Mouse (Mus musculus): ENCODE data around the gene Zbtb20.

Zbtb20 gene

DNA sequence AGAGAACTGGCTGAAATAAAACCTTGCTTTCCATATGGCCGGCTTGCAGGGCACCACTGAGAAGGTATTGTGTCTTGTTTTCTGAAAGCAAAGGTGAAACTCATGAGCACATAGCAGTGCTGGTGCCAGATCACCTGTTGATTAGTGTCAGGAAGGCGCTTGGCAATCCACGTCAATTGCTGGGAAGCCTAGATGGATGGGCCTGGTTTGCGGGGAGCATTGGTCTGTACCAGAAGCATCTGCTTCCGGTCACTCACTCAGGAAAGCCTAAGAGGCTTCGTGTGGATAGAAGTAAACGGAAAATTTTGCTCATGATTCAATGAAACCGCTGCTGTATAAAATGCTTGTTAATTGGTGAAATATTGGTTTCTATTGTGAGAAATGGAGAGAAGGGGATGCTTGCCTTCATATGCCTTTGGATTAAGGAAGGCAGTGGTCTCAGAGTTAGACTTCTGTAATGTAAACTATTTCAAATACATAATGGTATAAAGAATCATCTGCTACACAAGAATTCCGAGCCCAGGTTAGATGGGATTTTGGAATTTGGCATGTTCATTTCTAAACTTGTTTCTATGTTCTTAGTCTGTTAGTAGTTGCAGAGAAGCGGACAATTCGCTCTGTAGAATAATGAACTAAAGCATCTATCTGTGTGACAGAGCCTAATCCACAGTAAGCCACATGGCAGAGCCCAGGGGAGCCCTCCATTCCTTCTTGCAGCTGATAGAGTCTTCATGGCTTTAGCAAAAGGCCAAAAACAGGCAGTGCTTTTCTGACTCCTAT, 521.4 kb downstream of the Zbtb20 start:
- no peak for DNase-seq (ENCODE audit: low read depth, low spot score)

DNA sequence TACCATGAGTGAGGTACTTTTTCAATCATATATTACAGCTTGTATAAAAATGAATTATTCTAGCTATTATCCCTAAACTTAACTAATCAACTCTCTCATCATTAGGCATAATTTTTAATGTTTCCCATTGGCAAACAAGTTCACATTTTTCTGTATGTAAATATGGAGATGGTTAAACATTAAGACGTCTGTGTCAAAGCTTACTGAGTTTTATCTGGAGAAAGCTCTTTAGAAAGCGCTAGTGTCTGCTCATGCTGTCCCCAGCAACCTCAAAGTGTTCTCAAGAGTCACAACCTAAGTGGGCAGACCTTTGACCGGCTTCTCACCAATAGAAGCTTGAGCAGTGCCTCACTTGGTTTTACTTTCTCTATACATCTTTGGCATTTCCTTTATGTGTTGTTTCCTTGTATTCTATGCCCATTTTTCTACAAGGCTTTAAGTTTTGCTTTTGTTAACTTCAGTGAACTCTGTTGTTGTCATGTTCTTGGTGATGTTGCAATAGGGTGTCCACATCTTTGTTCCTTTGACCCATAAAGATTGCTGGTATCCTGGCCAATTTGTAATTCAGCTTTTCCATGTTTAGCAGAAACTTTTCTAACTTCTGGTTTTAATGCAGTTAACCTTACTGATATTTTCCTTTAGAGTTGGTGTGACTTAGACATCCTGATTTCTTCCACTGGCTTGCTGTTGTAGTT, 522.1 kb downstream of the Zbtb20 start:
- DNase-seq (ENCODE audit: low read depth, low spot score) = no peak

DNA sequence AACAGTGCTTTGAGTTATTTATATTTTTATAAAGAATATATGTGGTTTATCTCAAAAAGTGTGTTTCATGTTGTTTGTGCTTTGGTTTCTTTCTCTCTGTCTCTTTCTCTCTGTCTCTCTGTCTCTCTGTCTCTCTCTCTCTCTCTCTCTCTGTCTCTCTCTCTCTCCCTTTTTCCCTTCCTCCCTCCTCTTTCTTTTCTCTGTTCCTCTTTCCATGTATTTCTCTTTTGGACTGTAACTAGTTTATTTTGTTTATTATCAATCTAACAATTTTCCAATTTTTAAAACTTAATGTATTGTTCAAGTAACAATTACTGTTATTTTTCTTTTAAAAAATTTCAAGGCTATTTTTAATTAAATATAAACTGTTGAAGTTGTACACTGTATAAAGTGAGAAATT, 523.7 kb downstream of the Zbtb20 start:
- DNase-seq (ENCODE audit: low read depth, low spot score) = no peak

DNA sequence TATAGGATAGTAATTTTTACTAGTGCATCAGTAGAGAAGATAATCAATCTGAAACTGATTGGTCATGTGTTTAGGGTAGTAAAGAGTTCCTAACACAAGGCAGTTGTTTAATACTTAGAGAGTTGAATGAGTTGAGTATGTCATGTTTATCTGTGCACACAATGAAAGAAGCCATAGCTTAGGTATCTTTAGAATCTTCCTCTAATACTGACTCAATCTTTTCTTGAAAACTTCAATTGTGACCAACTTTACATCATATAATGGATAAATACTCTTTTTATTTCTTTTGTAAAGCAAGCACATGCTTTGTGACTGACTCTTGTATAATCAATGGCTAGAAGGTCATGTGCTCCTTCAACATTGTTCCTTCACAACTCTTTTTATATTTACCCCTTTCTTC, 524.4 kb downstream of the Zbtb20 start:
- no peak for DNase-seq (ENCODE audit: low read depth, low spot score)

DNA sequence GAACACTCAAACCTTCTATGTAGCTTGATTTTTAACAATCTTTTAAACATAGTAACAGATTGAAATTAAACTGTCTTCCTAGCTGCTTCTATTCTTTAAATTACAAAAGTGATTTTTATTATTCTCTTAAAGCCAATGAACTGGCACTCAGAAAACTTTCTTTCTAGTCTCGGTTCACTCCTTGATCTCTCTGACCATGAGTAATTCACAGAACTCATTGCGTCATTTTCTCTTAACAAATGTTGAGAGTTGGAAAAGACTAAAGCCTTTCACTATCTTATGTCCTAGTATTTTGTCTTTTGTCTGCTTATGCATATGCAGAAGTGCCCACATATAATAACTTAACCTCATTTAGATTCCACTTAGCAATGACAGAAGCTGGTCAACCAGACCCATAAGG, 525.3 kb downstream of the Zbtb20 start:
- DNase-seq (ENCODE audit: low read depth, low spot score) = no peak

DNA sequence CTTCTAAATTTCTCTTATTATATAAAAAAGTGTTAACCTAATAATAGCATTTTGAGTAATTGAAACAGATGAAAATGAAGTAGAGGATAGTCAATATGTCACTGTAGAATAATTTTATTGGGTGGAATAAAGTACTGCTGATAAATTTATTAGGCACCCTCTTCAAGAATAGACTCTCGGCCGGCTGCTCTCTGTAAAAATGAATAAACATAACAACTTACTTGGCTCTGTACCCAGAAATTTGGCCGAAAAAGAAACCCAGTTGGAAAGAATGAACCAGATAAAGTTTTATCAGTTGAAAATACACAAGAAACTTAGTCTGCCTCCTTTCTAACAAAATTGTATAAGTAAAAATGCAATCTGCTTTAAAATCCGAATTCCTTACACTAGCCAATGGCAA, 527.2 kb downstream of the Zbtb20 start:
- no peak for DNase-seq (ENCODE audit: low read depth, low spot score)

DNA sequence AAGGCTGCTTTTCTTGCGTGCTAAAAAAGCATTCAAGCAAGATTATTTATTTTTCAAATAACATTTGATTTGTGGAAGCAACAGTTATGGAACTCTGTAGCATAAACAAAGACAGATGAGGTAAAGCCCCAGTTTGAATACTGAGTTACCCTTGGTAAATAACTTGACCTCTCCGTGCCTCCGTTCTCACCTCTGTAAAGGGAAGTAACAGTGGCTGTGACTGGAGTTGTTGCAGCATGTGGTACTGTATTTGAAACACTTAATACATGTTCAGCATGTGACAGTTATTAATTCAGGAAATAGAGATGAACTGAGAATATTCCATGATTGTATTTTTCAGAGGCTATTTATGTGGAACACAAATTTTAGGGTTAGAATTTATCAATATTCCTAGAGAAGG, 529.4 kb downstream of the Zbtb20 start:
- no peak for DNase-seq (ENCODE audit: low read depth, low spot score)

DNA sequence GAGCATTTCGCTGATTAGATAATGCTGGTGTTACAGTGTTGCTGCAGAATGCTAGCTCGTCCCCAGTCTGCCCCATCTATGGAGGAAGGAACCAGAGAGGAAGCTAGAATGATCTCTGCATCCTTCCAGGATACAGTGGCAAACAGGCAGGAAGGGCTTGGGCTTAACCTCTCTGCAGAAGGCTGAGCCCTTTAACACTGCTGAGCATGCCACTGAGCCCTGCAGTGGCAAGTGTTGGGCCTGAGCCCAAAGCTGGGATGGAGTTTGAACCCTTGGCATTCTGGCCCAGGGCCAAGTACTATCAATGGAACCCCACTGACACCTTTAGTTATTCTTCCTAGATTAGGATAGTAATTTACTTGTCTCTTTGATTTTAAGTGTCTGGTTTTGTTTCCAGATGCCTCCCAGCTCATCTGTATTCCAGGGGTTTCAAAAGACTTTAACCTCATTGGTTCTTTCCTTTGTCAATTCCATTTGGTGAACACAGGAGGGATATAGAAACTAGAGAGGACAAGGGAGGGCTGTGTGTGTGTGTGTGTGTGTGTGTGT, 532.0 kb downstream of the Zbtb20 start:
- DNase-seq (ENCODE audit: low read depth, low spot score) = no peak

DNA sequence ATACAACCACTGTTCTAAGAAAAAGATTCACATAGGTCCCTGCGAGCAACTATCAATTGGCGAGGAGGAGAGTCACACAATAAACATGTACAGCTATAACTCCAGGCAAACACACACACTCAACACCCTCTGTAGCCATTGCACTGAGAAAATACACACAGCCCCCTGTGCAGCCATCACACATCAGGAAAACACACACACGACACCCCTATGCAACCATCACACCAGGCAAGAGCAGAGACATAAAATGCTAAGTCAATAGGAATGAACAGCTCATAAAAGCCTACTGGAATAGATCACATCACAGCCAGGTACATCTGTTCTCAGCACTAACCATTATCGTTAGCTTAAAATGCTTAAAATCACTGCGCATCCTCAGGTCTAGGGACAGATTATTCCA, 532.9 kb downstream of the Zbtb20 start:
- no peak for DNase-seq (ENCODE audit: low read depth, low spot score)

DNA sequence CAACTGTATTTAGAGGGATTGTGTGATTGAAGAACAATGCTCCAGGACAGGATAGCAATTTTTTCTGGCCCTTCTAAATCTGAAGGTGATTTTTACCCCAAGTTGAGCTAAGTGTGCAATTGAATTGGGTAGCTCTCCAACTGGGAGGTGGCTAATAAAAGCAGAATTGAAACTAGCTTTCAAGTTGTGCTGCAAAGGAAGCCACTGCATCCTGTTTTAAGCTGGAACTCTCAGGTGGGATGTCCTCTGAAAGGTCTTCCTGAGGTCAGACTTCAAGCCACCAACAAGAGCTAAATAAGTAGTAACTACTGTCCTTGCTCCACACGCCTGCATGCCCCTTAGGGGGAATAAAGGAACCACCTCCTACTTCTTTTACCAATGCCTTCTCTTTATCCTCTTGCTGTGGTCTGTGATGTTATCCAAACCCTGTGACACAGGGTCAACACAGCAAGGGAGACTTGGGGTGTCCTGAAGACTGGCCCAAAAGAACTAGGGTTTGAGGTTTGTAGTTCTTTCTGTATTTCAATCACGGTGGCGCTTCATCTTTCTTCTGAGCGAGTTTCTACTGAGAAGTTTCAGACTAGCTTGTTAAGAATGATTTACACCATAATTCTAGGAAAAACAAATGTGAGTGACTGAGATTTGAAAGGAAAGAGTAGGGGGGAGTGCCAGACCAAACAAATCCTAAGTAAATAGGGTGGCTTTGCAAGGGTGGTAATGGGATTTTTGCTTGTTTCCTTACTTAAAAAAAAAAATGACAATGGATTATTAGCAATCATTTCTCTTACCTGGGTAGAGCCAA, 533.6 kb downstream of the Zbtb20 start:
- DNase-seq (ENCODE audit: low read depth, low spot score) = no peak

DNA sequence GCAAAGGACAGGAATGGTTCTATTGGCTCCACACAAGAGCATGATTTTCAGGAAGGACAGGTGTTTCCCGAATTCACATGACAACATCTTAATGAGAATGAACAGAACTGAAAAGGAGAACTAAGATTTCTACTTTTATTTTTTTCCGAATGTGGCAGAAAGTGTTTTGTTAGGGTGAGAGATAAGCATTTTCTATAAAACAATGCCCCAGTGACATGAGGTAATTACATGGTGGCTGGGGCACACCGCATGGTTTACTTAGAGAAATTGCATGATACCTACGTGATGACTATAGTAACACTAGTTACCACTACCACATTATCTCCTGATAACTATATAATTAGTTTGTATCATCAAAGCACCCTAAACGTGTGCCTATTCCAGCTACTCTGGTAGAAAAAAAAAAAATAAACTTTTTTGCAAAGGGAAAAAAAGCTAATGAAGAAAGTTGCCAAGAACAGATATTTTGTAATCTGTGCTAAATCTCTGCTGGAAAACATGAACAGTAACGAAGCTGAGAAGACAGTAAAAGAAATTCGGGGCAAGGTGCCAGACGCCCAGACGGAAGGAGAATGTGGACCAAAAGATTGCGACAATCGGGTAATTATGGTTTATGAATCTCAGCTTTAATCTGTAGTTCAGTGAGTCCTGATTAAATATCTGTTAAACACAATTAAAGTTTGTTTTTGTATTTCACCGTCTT, 534.4 kb downstream of the Zbtb20 start:
- no peak for DNase-seq (ENCODE audit: low read depth, low spot score)

DNA sequence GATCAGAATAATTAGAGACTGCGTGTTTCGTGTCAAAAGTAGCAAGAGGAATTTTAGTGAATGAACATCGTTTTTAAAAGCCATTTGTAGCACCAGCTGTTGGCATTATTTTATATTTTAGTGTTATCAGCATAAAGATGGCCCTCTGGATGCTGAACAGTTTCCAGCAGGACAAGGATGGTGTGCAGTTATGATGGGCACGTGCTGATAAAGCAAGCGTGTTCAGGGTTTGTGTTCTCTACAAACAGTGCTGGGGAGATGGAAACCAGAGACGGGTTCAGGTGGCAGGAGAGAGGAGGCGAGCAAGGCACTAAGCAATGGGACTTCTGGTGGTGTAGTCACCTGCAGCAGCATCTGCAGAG, 534.9 kb downstream of the Zbtb20 start:
- no peak for DNase-seq (ENCODE audit: low read depth, low spot score)

DNA sequence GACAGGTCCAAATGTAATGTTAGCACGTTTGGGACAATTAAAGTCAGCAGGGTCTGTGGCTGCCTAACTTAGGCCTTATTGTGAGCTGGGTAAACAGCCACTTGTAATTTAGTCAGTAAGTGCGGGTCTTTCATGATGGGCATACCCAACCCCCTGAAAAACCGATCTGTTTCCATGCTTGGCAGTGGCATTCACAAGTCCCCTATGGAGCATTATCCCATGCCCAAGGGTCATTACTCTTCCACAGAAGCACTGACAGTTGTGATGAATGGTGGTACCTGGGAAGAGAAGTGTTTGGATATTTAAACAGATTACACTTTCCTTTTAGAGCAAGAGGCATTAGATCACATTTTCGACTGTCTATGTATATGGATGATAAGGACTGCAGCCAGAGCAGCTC, 540.2 kb downstream of the Zbtb20 start:
- DNase-seq (ENCODE audit: low read depth, low spot score) = no peak

DNA sequence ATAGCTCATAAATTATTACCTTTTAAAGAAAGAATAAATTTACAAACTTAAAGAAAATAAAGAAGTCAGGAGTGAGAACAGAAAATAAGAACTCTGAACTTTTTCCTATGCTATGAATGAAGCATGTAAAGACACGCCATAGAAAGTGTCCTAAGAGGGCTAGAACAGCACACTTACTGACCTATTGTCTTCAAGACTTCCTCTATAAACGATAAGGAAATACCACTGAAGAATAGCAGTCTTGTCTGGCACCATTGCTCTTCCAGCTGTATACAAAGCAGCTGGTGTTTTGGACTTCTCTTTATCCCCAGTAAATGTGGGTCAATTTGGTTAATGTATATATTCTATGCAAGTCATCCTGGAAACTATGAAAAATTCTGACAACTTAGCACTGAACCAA, 544.2 kb downstream of the Zbtb20 start:
- no peak for DNase-seq (ENCODE audit: low read depth, low spot score)

DNA sequence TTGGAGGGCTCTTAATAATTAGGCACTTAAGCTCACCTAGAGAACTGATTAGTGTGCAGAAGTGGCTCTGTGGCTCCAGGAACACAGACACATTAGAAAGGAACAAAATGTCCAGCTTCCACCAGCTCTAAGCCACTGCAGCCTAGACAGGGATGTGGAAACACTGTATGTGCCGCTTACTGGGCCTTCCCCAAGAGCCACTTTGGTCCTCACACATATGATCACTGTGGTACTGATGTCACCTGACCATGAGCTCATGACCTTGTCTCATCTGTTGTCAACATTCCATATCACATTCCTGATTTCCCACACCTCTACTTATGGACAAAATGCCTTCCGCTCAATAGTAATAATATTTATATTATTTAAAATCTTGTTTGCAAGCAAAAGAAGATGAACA, 553.3 kb downstream of the Zbtb20 start:
- DNase-seq (ENCODE audit: low read depth, low spot score) = no peak

DNA sequence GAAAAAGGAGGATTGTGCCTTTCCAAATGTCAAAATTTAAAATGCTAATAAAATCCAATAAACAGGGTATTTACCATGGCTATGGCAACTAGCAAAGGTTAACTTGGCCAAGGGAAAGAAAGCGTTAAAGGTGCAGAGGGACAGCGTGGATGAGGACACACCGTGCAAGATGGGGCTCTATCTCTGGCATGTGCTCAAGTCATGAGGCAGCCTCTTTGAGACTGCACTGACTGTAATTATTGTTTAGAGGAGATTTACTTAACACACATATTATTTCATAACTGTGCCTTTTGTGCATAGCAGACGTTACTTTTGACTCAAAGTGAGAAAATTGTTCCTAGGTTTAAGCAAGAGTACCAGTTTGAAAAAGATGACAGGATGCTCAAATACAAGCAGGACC, 554.3 kb downstream of the Zbtb20 start:
- DNase-seq (ENCODE audit: low read depth, low spot score) = no peak

DNA sequence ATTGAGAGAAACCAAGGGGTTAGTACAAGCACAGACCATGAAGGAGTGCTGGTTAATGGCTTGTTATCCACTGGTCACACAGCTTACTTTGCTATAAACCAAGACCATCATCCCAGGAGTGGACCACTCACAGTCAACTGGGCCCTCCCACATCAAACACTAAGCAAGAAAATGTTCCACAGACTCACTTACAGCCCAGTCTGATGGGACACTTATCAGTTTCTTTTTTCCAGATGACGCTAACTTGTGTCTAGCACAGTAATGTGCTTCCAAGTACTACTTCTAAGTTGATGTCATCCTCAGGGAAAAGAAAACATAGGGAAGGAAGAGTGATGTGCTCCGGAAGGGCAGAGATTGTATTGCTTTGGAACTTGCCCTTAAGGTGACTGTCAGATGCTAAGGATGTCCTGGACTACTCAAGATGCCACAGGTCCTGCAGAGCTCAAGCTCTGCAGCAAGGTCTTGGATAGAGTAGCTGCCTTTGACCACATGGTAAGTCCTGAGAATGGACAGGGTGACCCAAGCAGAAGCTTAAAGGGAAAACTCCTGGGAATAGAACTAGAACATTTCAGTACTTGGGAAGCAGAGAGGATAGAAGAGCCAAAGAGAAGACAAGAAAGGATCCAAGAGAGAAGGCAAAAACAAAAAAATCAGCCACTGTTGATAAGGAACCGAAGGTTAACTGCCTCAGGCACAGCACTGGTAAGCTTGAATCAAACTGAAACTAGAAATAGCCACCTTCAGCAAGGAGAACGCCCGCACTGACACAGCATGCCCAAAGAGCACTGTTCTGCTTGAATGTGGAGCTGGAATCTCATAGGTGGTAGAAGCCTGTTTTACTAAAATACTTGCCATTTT, 556.1 kb downstream of the Zbtb20 start:
- DNase-seq (ENCODE audit: low read depth, low spot score) = no peak

DNA sequence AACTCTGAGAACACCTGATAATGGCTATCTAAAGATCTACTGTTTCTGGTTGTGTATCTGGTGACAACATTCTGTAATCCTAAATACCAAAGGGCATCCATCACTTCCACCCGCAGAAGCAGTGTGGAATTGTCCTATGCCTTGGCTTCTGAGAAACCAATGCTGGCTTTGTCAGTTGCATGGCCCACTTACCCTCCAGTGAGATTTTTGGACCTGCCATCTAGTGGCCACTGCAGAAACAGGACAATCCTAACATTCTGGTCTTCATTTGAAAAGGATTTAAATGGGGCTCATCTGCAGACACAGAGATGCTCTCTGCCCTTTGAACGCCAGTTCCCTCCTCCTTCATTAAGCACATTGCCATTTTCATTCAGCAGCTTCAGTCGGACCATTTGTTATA, 559.3 kb downstream of the Zbtb20 start:
- no peak for DNase-seq (ENCODE audit: low read depth, low spot score)

DNA sequence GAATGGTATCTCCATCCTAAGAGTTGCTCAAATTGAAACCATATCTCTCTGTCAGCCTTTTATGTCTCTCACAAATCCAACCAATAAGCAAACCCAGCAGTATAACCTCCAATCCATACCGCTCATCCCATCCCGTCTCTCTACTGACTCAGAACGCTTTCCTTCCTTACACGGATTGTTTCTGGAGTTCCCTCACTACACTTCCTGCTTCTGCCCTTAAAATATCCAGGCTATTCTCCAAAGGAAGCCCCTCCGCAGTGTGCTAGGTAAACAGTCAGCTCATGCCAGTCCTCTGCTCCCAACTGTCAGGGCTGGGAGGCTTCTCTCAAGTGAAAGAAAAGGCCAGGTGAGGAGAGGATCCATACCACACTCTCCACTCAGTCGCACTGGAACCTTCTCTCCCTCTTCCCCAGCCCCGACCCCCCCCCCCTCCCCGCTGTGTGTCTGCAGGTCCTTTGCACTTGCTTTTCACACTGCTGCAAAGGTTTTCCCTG, 563.2 kb downstream of the Zbtb20 start:
- no peak for DNase-seq (ENCODE audit: low read depth, low spot score)

DNA sequence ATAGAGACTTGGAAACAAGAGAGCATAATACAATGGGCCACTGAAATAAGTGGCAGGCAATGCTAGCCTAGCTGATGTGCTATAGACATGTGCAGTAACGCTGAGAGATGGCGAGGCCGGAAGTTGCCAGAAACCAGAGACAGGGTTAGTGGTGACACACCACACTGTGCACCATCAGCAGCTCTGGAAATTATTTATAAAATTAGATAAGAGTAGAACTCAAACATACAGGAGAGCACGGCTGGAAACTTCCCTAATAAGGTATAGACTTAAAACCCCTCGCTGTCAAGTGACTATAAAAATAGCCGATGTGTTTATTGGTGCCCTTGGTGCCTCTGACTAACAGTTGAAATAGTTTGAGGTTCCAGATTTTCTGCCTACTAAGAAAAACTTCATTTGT, 565.7 kb downstream of the Zbtb20 start:
- DNase-seq (ENCODE audit: low read depth, low spot score) = no peak

DNA sequence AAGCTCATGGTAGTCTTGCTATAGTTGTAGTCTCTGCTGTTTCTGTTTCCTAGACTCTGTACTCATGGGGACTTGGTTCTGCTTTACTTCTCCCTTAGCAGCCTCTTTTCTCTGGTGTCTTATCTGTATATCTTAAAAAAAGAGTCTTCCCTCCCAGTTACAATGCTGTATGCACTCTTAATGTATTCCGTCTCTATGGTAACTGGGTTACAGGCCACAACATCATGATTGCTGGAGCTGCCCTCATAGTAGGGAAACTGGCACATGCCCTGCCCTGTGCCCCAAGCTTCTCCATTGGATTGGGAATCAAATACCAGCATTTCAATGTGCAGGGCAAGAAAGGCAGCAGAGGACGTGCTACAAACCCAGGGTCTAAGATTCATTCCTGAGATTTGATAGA, 567.4 kb downstream of the Zbtb20 start:
- no peak for DNase-seq (ENCODE audit: low read depth, low spot score)

Measured in WW6 (cell line).